Mouse (Mus musculus): ENCODE measurements around the gene Olfr223. TPM values are rescaled to one million over a fixed set of nuclear protein-coding genes. Genes with fewer than 3 reads are reported as not detected.
A peak's percentile ranks its signal among the peaks of the same experiment; 100 is the strongest.
"Not testable (repeated sequence)": the region's sequence is repeated elsewhere in the genome, so short reads cannot be mapped to it uniquely, and the experiment has no call there.

Gene Olfr223
- polyA plus RNA-seq, 1 experiment from 2014 or later, result not detected

DNA sequence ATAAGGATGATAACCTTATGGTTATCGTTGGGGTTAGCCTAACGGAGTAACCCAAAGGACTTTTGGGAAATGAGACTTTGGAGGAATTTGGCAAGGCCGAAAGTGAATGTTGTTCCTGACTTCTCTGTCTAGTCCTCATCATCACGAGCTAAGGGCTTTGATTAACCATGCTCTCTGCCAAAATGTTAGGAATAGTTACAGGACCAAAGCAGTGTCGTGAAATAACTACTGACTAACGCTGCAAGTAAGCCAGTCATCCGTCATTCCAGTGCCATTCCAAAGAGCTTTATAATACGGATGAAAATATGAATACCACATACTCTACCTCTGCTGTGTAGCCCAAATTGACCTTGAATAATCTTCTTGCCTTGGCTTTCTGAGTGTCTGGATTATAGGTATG lies 3.9 kb upstream of the Olfr223 start:
- DNase-seq (ENCODE audit: low spot score), result no peak

DNA sequence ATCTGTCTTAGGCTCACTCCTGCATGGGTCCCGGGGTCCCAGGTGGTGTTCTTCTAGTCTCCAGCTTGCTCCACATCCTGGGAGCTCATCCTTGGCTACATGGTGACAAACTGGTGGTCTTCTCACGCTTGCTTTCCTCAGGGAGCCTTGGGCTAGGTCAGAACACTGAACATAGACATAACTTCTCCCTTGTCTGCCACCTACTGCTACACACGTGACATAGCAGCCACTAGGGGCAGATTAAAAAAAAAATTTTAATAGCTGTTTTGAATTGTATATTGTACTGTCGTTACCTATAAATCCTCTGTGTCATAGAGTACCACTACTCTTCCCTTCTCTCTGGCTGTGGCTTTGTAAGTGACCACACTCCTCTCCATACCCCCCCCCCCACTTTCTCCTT lies 3.0 kb upstream of the Olfr223 start:
- DNase-seq (ENCODE audit: low spot score), result peak; percentile 25

DNA sequence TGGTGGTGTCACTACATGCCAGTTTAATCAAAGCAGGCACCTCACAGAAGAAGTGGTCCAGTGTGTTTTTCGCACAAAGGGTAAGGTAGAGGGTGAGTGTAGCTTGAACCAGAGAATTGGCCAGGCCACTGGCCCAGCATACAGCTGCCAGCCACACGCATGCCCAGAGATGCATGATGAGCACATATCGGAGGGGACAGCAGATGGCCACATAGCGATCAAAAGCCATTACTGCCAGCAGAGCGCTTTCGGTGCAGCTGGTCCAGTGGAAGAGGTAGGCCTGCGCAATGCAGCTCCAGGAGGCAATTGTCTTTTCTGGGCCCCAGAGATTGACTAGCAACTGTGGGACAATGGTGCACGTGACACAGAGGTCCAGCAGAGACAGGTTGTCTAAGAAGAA lies 3.6 kb downstream of the Olfr223 start:
- no peak for DNase-seq (ENCODE audit: low spot score)

DNA sequence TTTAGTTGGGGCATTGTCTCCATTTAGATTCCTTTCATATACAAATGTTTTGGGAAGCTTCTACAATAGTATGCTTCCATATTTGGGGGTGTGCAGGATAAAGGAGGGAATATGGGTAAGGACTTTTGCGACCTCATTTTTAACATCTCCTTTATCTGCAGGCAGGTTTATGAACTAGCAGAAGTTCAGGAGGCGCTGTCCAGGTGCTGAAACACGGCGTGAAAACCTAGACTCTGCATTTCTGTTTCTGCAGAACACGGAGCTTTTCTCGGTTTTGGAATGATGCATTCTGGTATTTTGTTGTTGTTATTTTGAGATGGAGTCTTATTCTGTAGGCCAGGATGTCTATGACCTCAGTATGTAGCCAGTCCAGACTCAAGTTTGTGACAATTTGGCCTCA lies 8.6 kb downstream of the Olfr223 start:
- peak; percentile 33 for DNase-seq (ENCODE audit: low spot score)

- not testable (repeated sequence) for DNase-seq (ENCODE audit: low spot score)
Measured at GRCm38 (mm10) chr11:59576135-59576534, 17.0 kb downstream of the Olfr223 start, which contains the start of gene Olfr222. TSS of gene Olfr222 (minus strand) at chr11:59576235.

- DNase-seq (ENCODE audit: low spot score), result no peak
Measured at GRCm38 (mm10) chr11:59575726-59576125, 17.4 kb downstream of the Olfr223 start.

DNA sequence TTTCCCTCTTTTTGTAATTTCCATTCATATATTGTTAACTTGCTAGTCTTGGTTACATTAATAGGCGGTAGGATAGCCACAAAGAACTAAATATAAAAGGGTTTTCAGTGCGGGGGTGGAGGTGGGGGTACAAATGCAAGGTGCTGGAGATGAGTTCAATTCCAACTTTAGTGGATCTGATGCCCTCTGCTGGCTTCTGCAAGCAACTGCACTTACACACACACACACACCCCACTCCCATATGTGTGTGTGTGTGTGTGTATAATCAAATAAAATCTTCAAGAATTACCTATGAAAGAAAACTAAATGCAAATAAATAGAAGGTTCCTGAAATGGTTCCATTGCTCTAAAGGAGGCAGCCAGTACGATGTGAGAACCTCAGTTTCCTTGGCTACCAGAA lies 23.8 kb downstream of the Olfr223 start:
- DNase-seq (ENCODE audit: low spot score), result peak; percentile 27

DNA sequence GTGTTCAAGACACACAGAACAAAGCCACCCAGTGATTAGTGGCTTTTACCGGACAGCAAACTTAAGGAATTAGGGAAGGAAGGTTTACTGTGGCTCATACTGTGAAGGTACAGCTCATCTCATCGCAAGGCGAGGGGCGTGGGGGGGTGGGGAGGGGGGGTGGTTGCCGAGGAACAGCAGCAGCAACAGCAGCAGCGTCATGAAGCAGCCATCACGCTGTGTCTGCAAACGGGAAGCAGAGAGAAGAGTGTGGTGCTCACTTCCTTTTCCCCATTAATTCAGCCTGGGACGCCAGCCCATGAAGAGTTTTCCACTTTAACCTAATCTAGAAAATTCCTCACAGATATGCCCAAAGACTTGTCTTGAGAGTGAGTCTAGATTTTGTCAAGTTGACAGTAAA lies 30.3 kb downstream of the Olfr223 start:
- no peak for DNase-seq (ENCODE audit: low spot score)

GRCm38 (mm10) chr11:59562336-59562735 lies 30.8 kb downstream of the Olfr223 start:
- no peak for DNase-seq (ENCODE audit: low spot score)

DNA sequence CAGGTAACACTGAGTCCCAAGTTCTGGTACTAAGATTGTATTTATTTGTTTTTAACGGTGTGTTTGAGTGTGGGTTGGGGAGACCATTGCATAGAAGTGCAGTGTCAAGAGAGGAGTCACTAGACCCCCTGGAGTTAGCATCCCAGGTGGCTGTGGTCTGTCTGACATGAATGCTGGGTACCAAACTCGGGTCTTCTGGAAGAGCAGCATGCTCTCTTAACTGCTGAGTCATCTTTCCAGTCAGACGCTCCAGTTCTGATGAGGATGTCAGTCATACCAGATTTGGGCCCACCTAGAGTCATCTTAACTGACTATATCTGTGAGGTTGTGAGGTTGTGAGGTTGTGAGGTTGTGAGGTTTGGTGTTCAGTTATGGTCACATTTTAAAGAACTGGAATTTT lies 32.2 kb downstream of the Olfr223 start:
- DNase-seq (ENCODE audit: low spot score), result no peak

DNA sequence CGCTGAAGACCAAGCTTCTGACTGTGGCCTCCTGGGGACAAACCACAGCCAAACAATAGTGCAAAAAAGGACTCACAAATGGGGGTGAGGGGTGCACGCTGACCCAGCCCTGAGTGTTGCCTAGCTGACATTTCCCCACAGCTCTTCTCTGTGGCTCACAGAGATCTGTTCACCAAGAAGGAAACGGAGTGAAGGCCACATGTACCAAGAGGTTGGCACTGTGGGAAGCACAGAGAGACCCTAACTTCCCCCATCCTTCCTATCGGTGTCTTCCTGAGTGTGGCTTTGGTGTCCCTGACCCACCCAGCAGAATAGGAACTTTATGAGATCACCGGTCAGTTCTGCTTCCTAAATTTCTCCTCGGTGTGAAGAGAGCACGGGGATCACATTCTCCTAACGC lies 38.6 kb downstream of the Olfr223 start:
- DNase-seq (ENCODE audit: low spot score), result no peak

DNA sequence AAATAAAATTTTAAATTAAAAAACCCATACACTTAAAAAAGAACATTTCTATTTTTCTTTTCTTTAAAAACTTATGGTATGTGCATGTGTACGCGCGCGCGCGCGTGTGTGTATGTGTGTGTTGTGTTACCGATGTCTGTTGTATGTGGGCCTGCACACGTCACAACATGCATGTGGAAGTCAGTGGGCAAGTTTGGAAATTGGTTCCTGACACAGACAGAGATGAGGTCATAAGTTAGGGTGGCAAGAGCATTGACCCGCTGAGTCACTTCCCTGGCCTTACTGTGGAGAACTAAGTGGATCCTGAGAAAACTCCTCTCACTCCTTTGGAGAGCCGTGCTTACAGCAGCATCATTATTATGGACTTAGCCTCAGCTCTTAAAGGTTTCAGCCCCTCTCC lies 39.0 kb downstream of the Olfr223 start:
- no peak for DNase-seq (ENCODE audit: low spot score)

- DNase-seq (ENCODE audit: low spot score), result no peak
Measured at GRCm38 (mm10) chr11:59544005-59544404, 49.1 kb downstream of the Olfr223 start.

DNA sequence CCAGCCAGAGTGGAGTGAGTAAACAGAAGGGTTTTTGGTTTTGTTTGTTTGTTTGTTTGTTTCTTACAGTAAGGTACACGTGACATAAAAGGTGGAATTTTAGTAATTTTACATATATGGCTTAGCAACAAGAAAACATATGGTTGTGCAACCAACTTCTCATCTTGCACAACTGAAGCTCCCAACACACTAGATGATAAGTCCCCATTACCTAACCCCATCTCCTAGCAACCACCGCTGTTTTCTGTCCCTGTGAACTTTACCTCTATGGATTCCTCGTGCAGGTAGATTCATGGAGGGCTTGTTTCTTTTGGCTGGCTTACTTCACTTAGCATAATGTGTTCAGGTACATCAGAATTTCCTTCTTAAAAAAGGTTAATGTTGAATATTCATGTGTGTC lies 49.7 kb downstream of the Olfr223 start:
- DNase-seq (ENCODE audit: low spot score), result no peak

- no peak for DNase-seq (ENCODE audit: low spot score)
Measured at GRCm38 (mm10) chr11:59542442-59542841, 50.6 kb downstream of the Olfr223 start.

- no peak for DNase-seq (ENCODE audit: low spot score)
Measured at GRCm38 (mm10) chr11:59541324-59541723, 51.8 kb downstream of the Olfr223 start, which contains the start of gene Nlrp3. TSS of gene Nlrp3 (plus strand) at chr11:59541568.

- DNase-seq (ENCODE audit: low spot score), result no peak
Measured at GRCm38 (mm10) chr11:59540123-59540522, 53.0 kb downstream of the Olfr223 start.

Other genes starting within 250 kb of the Olfr223 start
- gene Prss38, start 217.6 kb downstream of the Olfr223 start, polyA plus RNA-seq (2015; fragmentation: Nextera tagmentation; extraction: Ambion mirVana), result not detected in 2 replicates
- gene Jmjd4, start 143.2 kb downstream of the Olfr223 start, polyA plus RNA-seq (2015; fragmentation: Nextera tagmentation; extraction: Ambion mirVana), result 10.4 and 11.8 TPM in 2 replicates
- 45.1 and 49.5 TPM in 2 replicates for gene Snap47, start 142.1 kb downstream of the Olfr223 start, polyA plus RNA-seq (2015; fragmentation: Nextera tagmentation; extraction: Ambion mirVana)
- gene Zfp867, start 120.8 kb downstream of the Olfr223 start, polyA plus RNA-seq (2015; fragmentation: Nextera tagmentation; extraction: Ambion mirVana), result 3.3 and 3.8 TPM in 2 replicates
- gene Zkscan17, start 66.5 kb downstream of the Olfr223 start, polyA plus RNA-seq (2015; fragmentation: Nextera tagmentation; extraction: Ambion mirVana), result 14.9 and 15.0 TPM in 2 replicates
- 0.49 TPM in 2 replicates for gene Nlrp3, start 51.7 kb downstream of the Olfr223 start, polyA plus RNA-seq (2015; fragmentation: Nextera tagmentation; extraction: Ambion mirVana)
- not detected in 2 replicates for gene Olfr222, start 17.1 kb downstream of the Olfr223 start, polyA plus RNA-seq (2015; fragmentation: Nextera tagmentation; extraction: Ambion mirVana)
- 46.7 and 55.6 TPM in 2 replicates for gene Mprip, start 68.0 kb upstream of the Olfr223 start, polyA plus RNA-seq (2015; fragmentation: Nextera tagmentation; extraction: Ambion mirVana)
- 1.4 and 1.6 TPM in 2 replicates for gene Pld6, start 194.4 kb upstream of the Olfr223 start, polyA plus RNA-seq (2015; fragmentation: Nextera tagmentation; extraction: Ambion mirVana)
- gene Flcn, start 216.7 kb upstream of the Olfr223 start, polyA plus RNA-seq (2015; fragmentation: Nextera tagmentation; extraction: Ambion mirVana), result 31.4 and 32.2 TPM in 2 replicates
- 31.2 and 33.2 TPM in 2 replicates for gene Nt5m, start 246.2 kb upstream of the Olfr223 start, polyA plus RNA-seq (2015; fragmentation: Nextera tagmentation; extraction: Ambion mirVana)
- gene Cops3, start 246.5 kb upstream of the Olfr223 start, polyA plus RNA-seq (2015; fragmentation: Nextera tagmentation; extraction: Ambion mirVana), result 195 and 198 TPM in 2 replicates

All from thymus, postnatal 0 days (tissue).